Mouse (Mus musculus) heart, adult 2 months (tissue): ENCODE data around the gene Wwox.

Source experiments
- CTCF ChIP-seq: fragments of 200-600 bp; IDR thresholded peaks from 2 replicates; pipeline ENCODE4 v1.8.1; 2022; ENCODE audit warnings: antibody characterized with exemption, mild to moderate bottlenecking, moderate library complexity
- EP300 ChIP-seq: fragments of 200-500 bp; IDR thresholded peaks from 2 replicates; pipeline ENCODE4 v1.6.1; 2011; ENCODE audit warnings: low read depth, low read length, control low read depth; ENCODE audit not compliant: insufficient read depth
- POLR2A ChIP-seq: fragments of 200-500 bp; IDR thresholded peaks from 2 replicates; pipeline ENCODE4 v1.6.1; 2011; ENCODE audit warnings: mild to moderate bottlenecking, low read depth, low read length, control low read depth; ENCODE audit not compliant: insufficient read depth

GRCm38 (mm10) chr8:115362518-115362917, 923.1 kb downstream of the Wwox start:
- TF ChIP-seq CTCF (no peak), POLR2A (no peak), EP300 (no peak)
